Mouse (Mus musculus): ENCODE measurements around the gene Gcsh. TPM values are rescaled to one million over a fixed set of nuclear protein-coding genes. Genes with fewer than 3 reads are reported as not detected.
A peak's percentile ranks its signal among the peaks of the same experiment; 100 is the strongest.

Gcsh gene
- polyA plus RNA-seq (2016; fragmentation: Nextera tagmentation; extraction: Ambion mirVana), result 183 and 189 TPM in 2 replicates

DNA sequence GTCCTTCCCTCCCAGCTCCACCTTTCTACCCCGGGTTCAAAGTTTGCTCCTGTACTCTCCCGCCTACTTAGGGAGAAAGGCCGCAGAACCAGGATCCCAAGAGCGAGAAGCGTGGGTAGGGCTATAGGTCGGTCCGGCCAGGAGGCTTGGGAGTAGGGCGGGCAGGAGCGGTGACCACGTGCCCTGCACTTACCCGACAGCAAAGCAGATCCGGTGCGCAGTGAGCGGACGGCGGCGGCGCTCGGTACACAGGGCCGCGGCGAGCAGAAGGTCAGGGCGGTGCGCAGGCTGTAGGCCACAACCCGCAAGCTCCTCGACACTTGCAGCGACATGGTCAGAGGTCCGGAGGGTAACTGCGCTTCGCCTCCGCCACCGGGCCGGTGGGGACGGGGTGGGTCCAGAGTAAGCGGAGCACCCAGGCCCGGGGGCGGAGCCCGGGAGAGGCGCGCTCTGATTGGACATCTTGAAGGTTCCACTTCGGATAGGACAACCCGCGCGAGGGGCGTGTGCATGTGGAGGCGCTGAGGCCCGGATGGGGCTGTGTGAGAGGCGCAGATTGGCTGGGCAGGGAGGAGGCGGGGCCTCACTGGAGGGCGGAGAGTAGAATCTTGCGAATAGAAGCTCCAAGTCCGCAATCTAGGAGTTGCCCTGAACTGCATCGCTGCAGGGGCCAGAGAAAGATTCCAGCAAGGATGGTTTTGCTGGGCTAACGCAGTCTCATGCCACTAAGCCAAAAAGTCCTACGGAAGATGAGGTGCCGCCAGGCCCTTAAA is at the start of gene Gcsh:
Gene Gcsh (minus strand): TSS at position 443 of the 773 bp plus-strand sequence.
- peak; percentile 100 for DNase-seq (ENCODE audit: low spot score)
- no peaks in the 10 kb centered on the region for H3K27me3 ChIP-seq (replicated peaks; ENCODE audit: low read depth, poor library complexity, severe bottlenecking)
- under 1% methylated on average over 56 of the region's 56 CpGs for WGBS
- peaks cover 27% of the 10 kb centered on the region for H3K36me3 ChIP-seq (replicated peaks)
- H3K27ac ChIP-seq (replicated peaks), result peak within 1 kb of the TSS; percentile 87
- peak within 1 kb of the TSS; percentile 82 for H3K4me3 ChIP-seq
- H3K9me3 ChIP-seq, result no peaks in the 10 kb centered on the region
- H3K4me1 ChIP-seq, result peaks cover 22% of the 10 kb centered on the region

DNA sequence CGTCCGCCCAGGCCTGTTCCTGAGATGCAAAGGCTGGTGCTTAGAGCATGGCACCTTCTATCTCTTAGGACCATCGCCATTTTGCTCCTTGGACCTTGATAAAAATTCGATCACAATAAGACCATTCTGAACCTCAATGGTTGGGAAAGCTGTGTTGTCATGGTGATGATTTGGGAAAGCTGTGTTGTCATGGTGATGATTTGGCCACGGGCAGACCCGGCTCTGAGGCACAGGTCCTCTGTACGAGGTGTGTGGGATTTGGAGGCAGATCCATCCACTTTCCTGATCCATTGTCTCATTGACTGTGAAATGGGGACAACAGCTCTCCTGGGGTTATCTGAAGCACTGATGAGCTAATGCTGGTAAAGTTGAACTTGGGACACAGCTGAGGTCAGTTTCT is 46.5 kb upstream of the Gcsh start:
- DNase-seq (ENCODE audit: low spot score), result no peak

GRCm38 (mm10) chr8:117037374-117037935 is 44.1 kb upstream of the Gcsh start:
- Histone ChIP-seq H3K4me1 (no peaks in the 10 kb centered on the region), H3K4me3 (no peak overlapping the region), H3K27me3 (replicated peaks; ENCODE audit: low read depth, poor library complexity, severe bottlenecking) (no peaks in the 10 kb centered on the region), H3K27ac (replicated peaks) (no peak overlapping the region), H3K9me3 (no peaks in the 10 kb centered on the region), H3K36me3 (replicated peaks) (no peaks in the 10 kb centered on the region)
- 86% methylated on average over 7 of the region's 7 CpGs for WGBS
- no peak for DNase-seq (ENCODE audit: low spot score)

More for the DNA sequence above, 46.5 kb upstream of the Gcsh start:
- no peaks in the 10 kb centered on the region for H3K36me3 ChIP-seq (replicated peaks)
- WGBS, result 70% methylated on average over 7 of the region's 7 CpGs
- no peak overlapping the region for H3K4me3 ChIP-seq
- no peaks in the 10 kb centered on the region for H3K4me1 ChIP-seq
- H3K9me3 ChIP-seq, result no peaks in the 10 kb centered on the region
- no peak overlapping the region for H3K27ac ChIP-seq (replicated peaks)
- no peaks in the 10 kb centered on the region for H3K27me3 ChIP-seq (replicated peaks; ENCODE audit: low read depth, poor library complexity, severe bottlenecking)

DNA sequence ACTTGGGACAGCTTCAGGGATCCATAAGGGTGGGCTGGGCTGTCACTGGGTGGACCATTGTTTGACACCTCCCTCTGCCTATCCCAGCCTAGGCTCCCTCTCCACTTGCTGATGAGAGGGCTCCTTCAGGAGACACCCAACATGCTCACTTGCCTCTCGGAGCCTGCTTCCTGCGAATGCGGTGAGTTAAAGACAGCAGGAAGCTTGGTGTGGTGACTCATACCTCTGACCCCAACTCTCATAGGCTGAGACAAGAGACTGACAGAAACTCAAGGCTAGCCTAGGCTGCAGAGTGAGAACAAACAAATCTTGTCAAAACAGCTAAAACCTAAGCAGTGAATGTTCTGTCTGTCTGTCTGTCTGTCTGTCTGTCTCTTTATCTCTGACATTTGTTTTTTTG is 40.1 kb upstream of the Gcsh start:
- no peak overlapping the region for H3K4me3 ChIP-seq
- no peak for DNase-seq (ENCODE audit: low spot score)
- 81% methylated on average over 3 of the region's 3 CpGs for WGBS

DNA sequence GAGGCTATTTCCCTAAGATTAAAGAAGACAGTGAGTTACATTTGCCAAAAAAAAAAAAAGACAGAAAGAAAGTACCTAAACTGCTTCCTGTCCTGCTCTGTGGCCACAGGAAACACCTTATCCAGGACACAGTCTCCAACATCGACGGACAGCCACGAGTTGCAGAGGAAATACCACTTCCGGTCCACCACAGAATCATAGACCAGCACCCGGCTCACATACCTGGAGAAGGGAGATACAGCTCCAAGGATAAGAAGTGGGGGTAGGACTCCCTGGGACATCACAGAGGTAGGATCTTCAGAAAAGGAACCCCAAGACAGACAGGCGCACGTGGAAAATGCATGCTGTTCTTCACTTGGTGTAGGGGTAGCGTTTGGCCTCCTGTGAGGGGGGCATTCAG is 39.3 kb upstream of the Gcsh start:
- Histone ChIP-seq H3K4me3 (no peak overlapping the region), H3K4me1 (no peaks in the 10 kb centered on the region), H3K27me3 (replicated peaks; ENCODE audit: low read depth, poor library complexity, severe bottlenecking) (no peaks in the 10 kb centered on the region), H3K9me3 (no peaks in the 10 kb centered on the region), H3K36me3 (replicated peaks) (no peaks in the 10 kb centered on the region), H3K27ac (replicated peaks) (no peak overlapping the region)
- no peak for DNase-seq (ENCODE audit: low spot score)
- WGBS, result 78% methylated on average over 8 of the region's 8 CpGs

More for the DNA sequence above, 40.1 kb upstream of the Gcsh start:
- H3K27me3 ChIP-seq (replicated peaks; ENCODE audit: low read depth, poor library complexity, severe bottlenecking), result no peaks in the 10 kb centered on the region
- H3K4me1 ChIP-seq, result no peaks in the 10 kb centered on the region
- H3K36me3 ChIP-seq (replicated peaks), result no peaks in the 10 kb centered on the region
- no peaks in the 10 kb centered on the region for H3K9me3 ChIP-seq
- no peak overlapping the region for H3K27ac ChIP-seq (replicated peaks)

- H3K27ac ChIP-seq (replicated peaks), result no peak overlapping the region
- 73% methylated on average over 6 of the region's 6 CpGs for WGBS
- no peaks in the 10 kb centered on the region for H3K27me3 ChIP-seq (replicated peaks; ENCODE audit: low read depth, poor library complexity, severe bottlenecking)
- DNase-seq (ENCODE audit: low spot score), result no peak
- no peaks in the 10 kb centered on the region for H3K9me3 ChIP-seq
- no peaks in the 10 kb centered on the region for H3K36me3 ChIP-seq (replicated peaks)
- no peak overlapping the region for H3K4me3 ChIP-seq
- H3K4me1 ChIP-seq, result no peaks in the 10 kb centered on the region
Observed at GRCm38 (mm10) chr8:117031476-117031875, 38.1 kb upstream of the Gcsh start.

DNA sequence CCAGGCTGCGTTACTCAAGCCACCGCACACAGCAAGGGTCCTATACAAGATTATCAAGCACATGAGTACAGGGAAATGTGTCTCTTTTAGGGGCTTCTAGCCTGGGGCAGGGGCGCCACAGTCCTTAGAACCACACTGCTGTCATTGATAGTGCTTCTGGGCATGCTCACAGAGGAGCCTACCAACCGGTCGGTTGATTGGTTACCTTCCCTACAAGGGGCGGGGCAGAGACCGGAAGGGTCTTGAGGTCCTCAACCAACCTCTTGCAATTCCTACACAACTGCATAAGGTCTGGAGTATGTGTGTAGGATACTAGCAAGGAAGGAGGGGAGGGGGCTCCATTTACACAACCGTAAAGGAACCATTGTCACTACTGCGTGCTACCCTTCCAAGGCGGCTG is 35.3 kb upstream of the Gcsh start:
- no peaks in the 10 kb centered on the region for H3K27me3 ChIP-seq (replicated peaks; ENCODE audit: low read depth, poor library complexity, severe bottlenecking)
- no peak overlapping the region for H3K27ac ChIP-seq (replicated peaks)
- H3K4me3 ChIP-seq, result no peak overlapping the region
- no peak for DNase-seq (ENCODE audit: low spot score)
- H3K4me1 ChIP-seq, result no peaks in the 10 kb centered on the region
- no peaks in the 10 kb centered on the region for H3K36me3 ChIP-seq (replicated peaks)
- H3K9me3 ChIP-seq, result no peaks in the 10 kb centered on the region
- WGBS, result 89% methylated on average over 10 of the region's 10 CpGs

- Histone ChIP-seq H3K27ac (replicated peaks) (no peak overlapping the region), H3K4me1 (peaks cover 4% of the 10 kb centered on the region; the same call in 1 of the 2 replicates), H3K36me3 (replicated peaks) (no peaks in the 10 kb centered on the region), H3K9me3 (no peaks in the 10 kb centered on the region), H3K27me3 (replicated peaks; ENCODE audit: low read depth, poor library complexity, severe bottlenecking) (no peaks in the 10 kb centered on the region), H3K4me3 (no peak overlapping the region)
- WGBS, result 89% methylated on average over 5 of the region's 5 CpGs
- DNase-seq (ENCODE audit: low spot score), result no peak
Observed at GRCm38 (mm10) chr8:117027601-117028000, 34.3 kb upstream of the Gcsh start.

- peaks cover 3% of the 10 kb centered on the region for H3K27me3 ChIP-seq (replicated peaks; ENCODE audit: low read depth, poor library complexity, severe bottlenecking)
- peaks cover 4% of the 10 kb centered on the region; the same call in 1 of the 2 replicates for H3K4me1 ChIP-seq
- WGBS, result 74% methylated on average over 1 of the region's 1 CpGs
- H3K27ac ChIP-seq (replicated peaks), result no peak overlapping the region
- no peaks in the 10 kb centered on the region for H3K36me3 ChIP-seq (replicated peaks)
- no peak overlapping the region for H3K4me3 ChIP-seq
- DNase-seq (ENCODE audit: low spot score), result no peak
- no peaks in the 10 kb centered on the region for H3K9me3 ChIP-seq
Observed at GRCm38 (mm10) chr8:117022297-117022993, 29.1 kb upstream of the Gcsh start.

DNA sequence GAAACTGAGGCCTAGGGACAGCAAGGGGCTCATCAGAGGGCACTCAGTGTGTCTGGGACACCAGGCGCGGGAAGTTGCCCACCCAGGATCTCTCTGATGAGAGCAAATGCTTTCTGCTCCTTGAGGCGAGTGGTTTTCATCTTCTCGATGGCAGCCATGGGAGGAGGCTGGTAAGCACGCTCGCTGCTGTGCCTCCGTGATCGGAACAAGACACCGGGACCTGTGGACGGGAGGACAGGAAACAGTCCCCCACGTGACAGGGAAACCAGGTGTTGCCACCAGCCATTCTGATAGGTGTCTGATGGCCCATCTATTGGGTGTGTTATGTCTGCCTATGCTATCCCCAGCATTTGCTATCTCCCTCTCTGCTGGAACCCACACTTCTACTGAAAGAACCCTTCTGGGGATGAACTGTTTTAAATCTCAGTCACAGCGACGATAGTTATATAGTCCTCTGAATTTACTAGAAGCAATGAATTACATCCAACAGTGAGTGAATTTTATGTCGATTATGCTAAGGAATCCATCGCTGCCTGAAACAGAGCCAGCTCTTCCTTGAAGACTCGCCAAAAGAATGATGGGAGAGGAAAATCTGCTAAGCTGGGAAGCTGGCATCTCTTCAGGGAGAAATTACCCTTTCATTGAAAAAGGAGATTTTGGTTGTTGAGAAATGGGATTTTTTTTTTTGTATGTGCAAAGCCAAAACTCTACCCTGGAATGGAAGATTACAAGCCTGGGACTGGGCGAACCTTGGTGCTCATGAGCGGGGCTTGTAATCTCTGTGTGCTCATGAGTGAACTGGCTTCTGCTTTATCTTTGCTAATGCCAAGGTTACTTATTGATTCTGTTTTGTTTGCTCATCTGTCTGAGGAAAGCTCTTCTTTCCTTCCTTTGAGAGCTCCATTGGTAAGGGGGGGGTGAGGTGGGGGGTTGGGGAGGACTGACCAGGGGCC is 26.3 kb upstream of the Gcsh start:
- no peaks in the 10 kb centered on the region for H3K36me3 ChIP-seq (replicated peaks)
- DNase-seq (ENCODE audit: low spot score), result no peak
- no peak overlapping the region for H3K4me3 ChIP-seq
- H3K27me3 ChIP-seq (replicated peaks; ENCODE audit: low read depth, poor library complexity, severe bottlenecking), result peaks cover 23% of the 10 kb centered on the region
- peaks cover 4% of the 10 kb centered on the region; the same call in 1 of the 2 replicates for H3K4me1 ChIP-seq
- no peaks in the 10 kb centered on the region for H3K9me3 ChIP-seq
- no peak overlapping the region for H3K27ac ChIP-seq (replicated peaks)
- 89% methylated on average over 18 of the region's 18 CpGs for WGBS

GRCm38 (mm10) chr8:117017896-117018295 is 24.6 kb upstream of the Gcsh start:
- Histone ChIP-seq H3K4me3 (no peak overlapping the region), H3K4me1 (peaks cover 2% of the 10 kb centered on the region; the same call in 1 of the 2 replicates), H3K9me3 (no peaks in the 10 kb centered on the region), H3K36me3 (replicated peaks) (no peaks in the 10 kb centered on the region), H3K27me3 (replicated peaks; ENCODE audit: low read depth, poor library complexity, severe bottlenecking) (peaks cover 23% of the 10 kb centered on the region), H3K27ac (replicated peaks) (no peak overlapping the region)
- no peak for DNase-seq (ENCODE audit: low spot score)
- WGBS, result 90% methylated on average over 4 of the region's 4 CpGs

- 35% methylated on average over 8 of the region's 8 CpGs for WGBS
- DNase-seq (ENCODE audit: low spot score), result no peak
Observed at GRCm38 (mm10) chr8:117017006-117017405, 23.7 kb upstream of the Gcsh start.

More at GRCm38 (mm10) chr8:117017006-117017405, 23.7 kb upstream of the Gcsh start:
- no peaks in the 10 kb centered on the region for H3K4me1 ChIP-seq
- peaks cover 23% of the 10 kb centered on the region for H3K27me3 ChIP-seq (replicated peaks; ENCODE audit: low read depth, poor library complexity, severe bottlenecking)
- no peak overlapping the region for H3K4me3 ChIP-seq
- no peaks in the 10 kb centered on the region for H3K36me3 ChIP-seq (replicated peaks)
- no peak overlapping the region for H3K27ac ChIP-seq (replicated peaks)
- H3K9me3 ChIP-seq, result no peaks in the 10 kb centered on the region
